19 mouse cellular contexts compared by ENCODE assay signal in the genomic region with DNA sequence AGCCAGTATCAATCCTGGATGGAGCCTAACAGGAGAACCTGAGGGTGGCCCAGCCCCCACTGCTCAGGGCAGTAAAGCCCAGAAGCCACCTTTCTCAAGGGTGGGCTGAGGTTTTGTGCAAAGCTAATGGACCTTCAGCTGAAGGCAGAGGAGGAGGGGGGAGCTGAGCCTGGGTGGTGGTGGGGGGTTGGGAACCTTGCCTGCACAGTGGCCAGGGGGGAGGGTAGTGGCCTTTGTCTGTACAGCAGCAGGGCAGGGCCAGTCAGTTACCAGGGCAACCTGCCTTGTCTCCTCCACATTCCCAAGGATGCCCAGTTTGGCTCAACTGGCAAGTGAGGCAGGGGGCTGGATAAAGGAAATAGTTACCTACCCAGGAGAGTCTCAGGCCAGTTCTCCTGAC. TPM values are rescaled to one million over a fixed set of nuclear protein-coding genes. Genes with fewer than 3 reads are reported as not detected.
DNase-seq lines count a peak whose midpoint lies in the region; ATAC-seq and TF ChIP-seq lines count a peak whose summit lies in the region.
"Had no signal": no experiment of that assay in that cellular context is flagged by ENCODE, and none has a peak within 500 bp of the region (broad histone marks: within the 10 kb centered on the region; RNA-seq: fewer than 3 reads in every experiment).

No protein-coding gene starts in this region.

- intact Hi-C loops in heart, postnatal 14 days (cut with DNase I): no loop called here

- H3K36me3 ChIP-seq in forebrain, embryonic 13.5 days (ENCODE audit: poor library complexity, severe bottlenecking): peaks cover 41% of the 10 kb centered on the region
- H3K36me3 ChIP-seq in hindbrain, postnatal 0 days (ENCODE audit: insufficient read depth, low read length): peaks cover 35% of the 10 kb centered on the region
- H3K36me3 ChIP-seq in myocyte (ENCODE audit: control insufficient read depth, insufficient read depth): peaks cover 16% of the 10 kb centered on the region

- no peaks in the 10 kb centered on the region for H3K9me3 ChIP-seq in forebrain, embryonic 13.5 days (replicated peaks)
- H3K9me3 ChIP-seq in hindbrain, postnatal 0 days (ENCODE audit: low read length): no peaks in the 10 kb centered on the region
- H3K9me3 ChIP-seq: limb, embryonic 13.5 days had no signal

- no peak for TF ChIP-seq CTCF in hindbrain, postnatal 0 days (IDR thresholded peaks at IDR 0.05; ENCODE audit: low read depth)

- H3ac ChIP-seq in myocyte (ENCODE audit: control insufficient read depth, insufficient read length): no peak overlapping the region

- peak overlapping the region; percentile 16; the same call in 1 of the 2 replicates for H3K4me2 ChIP-seq in forebrain, embryonic 13.5 days
- H3K4me2 ChIP-seq in hindbrain, postnatal 0 days (ENCODE audit: low read depth, low read length): no peak overlapping the region
- no peak overlapping the region for H3K4me2 ChIP-seq in myocyte (ENCODE audit: low read depth)
- H3K4me2 ChIP-seq: limb, embryonic 13.5 days had no signal

- peak; percentile 22; the same call in 1 of the 2 replicates for ATAC-seq in forebrain, embryonic 13.5 days
- peak; percentile 27; the same call in 1 of the 2 replicates for ATAC-seq in hindbrain, postnatal 0 days
- ATAC-seq: inflammation-experienced regulatory T-cells, adult 6 months; liver, postnatal 0 days had no signal

- H3K4me1 ChIP-seq in forebrain, embryonic 13.5 days: peaks cover 36% of the 10 kb centered on the region
- H3K4me1 ChIP-seq in hindbrain, postnatal 0 days (ENCODE audit: insufficient read depth, low read length): peaks cover 16% of the 10 kb centered on the region; the same call in 1 of the 2 replicates

- no peak overlapping the region for H3K4me3 ChIP-seq in forebrain, embryonic 13.5 days
- H3K4me3 ChIP-seq in hindbrain, postnatal 0 days (ENCODE audit: low read length): no peak overlapping the region
- no peak overlapping the region for H3K4me3 ChIP-seq in myocyte
- H3K4me3 ChIP-seq: erythroblast, embryonic 14.5 days; limb, embryonic 13.5 days had no signal

- peak overlapping the region; percentile 53 for H3K27ac ChIP-seq in forebrain, embryonic 13.5 days
- no peak overlapping the region for H3K27ac ChIP-seq in hindbrain, postnatal 0 days
- H3K27ac ChIP-seq: kidney, postnatal 0 days; limb, embryonic 13.5 days; macrophage had no signal

- no peaks in the 10 kb centered on the region for H3K79me2 ChIP-seq in myocyte (ENCODE audit: control insufficient read depth, insufficient read depth)

- peak; percentile 78 for DNase-seq in embryo, embryonic 10 days (ENCODE audit: low spot score)
- DNase-seq in hindbrain, postnatal 0 days (ENCODE audit: low spot score): peak; percentile 32
- no peak for DNase-seq in layer of hippocampus, postnatal 36 days
- no peak for DNase-seq in B cell, adult 2 months
- DNase-seq in layer of hippocampus, postnatal 10 days (ENCODE audit: low spot score in 2 of 2): no peak
- DNase-seq in heart, postnatal 14 days: no peak
- DNase-seq: adrenal gland, postnatal 10 days; gastrocnemius, postnatal 14 days; layer of hippocampus, adult 9-11 months; liver, postnatal 0 days; right cerebral cortex, postnatal 25 days; thymus, postnatal 36 days had no signal

- H3K27me3 ChIP-seq in forebrain, embryonic 13.5 days: no peaks in the 10 kb centered on the region
- H3K27me3 ChIP-seq in hindbrain, postnatal 0 days (ENCODE audit: insufficient read depth, low read length): no peaks in the 10 kb centered on the region
- H3K27me3 ChIP-seq in myocyte (ENCODE audit: control insufficient read depth, insufficient read depth, insufficient read length): no peaks in the 10 kb centered on the region

- no peak for TF ChIP-seq POLR2A in myocyte (IDR thresholded peaks at IDR 0.05; ENCODE audit: insufficient read length, low read depth)

- H3K9ac ChIP-seq in forebrain, embryonic 13.5 days: peak overlapping the region; percentile 14; the same call in 1 of the 2 replicates
- no peak overlapping the region for H3K9ac ChIP-seq in hindbrain, postnatal 0 days (replicated peaks; ENCODE audit: low read length)
- H3K9ac ChIP-seq: limb, embryonic 13.5 days; liver, postnatal 0 days had no signal

TF ChIP-seq in myocyte, 11 proteins besides CTCF, POLR2A, EP300 and RAD21:
- TF ChIP-seq USF1 (IDR thresholded peaks at IDR 0.05; ENCODE audit: low read depth): no peak
- TF ChIP-seq SRF (IDR thresholded peaks at IDR 0.05; ENCODE audit: control insufficient read depth, insufficient read length, low read depth): no peak
- TF ChIP-seq POLR2AphosphoS2 (IDR thresholded peaks at IDR 0.05; ENCODE audit: insufficient read length, low read depth): peak; percentile 64

RNA-seq across cellular contexts. Expression of gene Mapk11, which starts 2.9 kb away (rescaled TPM):
- 43.0 and 45.5 TPM in 2 replicates for polyA plus RNA-seq in forebrain, embryonic 13.5 days (2015; fragmentation: Nextera tagmentation; extraction: Ambion mirVana)
- total RNA-seq in hindbrain, postnatal 0 days (2014; rRNA removed): 19.7 and 30.6 TPM in 2 replicates
- polyA plus RNA-seq in hindbrain, postnatal 0 days (2015; fragmentation: Nextera tagmentation; extraction: Ambion mirVana): 15.8 and 17.8 TPM in 2 replicates
- polyA plus RNA-seq in myocyte (2012; fragmentation: generic; extraction: Trizol): 9.1 TPM
- 10 to 100 TPM; 21.9 to 22.8 TPM for total RNA-seq in layer of hippocampus, postnatal 36 days (2021)
- 10 to 100 TPM; 18.4 to 25.3 TPM for total RNA-seq in layer of hippocampus, postnatal 10 days (2021)
- total RNA-seq in heart, postnatal 14 days (2021): 1 to 10 TPM; 2.3 to 3.7 TPM
- polyA plus RNA-seq: erythroblast, embryonic 14.5 days had no signal

RNA-seq across cellular contexts. Expression of gene Mapk12, which starts 11.8 kb away (rescaled TPM):
- polyA plus RNA-seq in forebrain, embryonic 13.5 days (2015; fragmentation: Nextera tagmentation; extraction: Ambion mirVana): 9.1 and 11.7 TPM in 2 replicates
- 3.3 and 4.8 TPM in 2 replicates for total RNA-seq in hindbrain, postnatal 0 days (2014; rRNA removed)
- polyA plus RNA-seq in hindbrain, postnatal 0 days (2015; fragmentation: Nextera tagmentation; extraction: Ambion mirVana): 2.6 and 5.1 TPM in 2 replicates
- polyA plus RNA-seq in myocyte (2012; fragmentation: generic; extraction: Trizol): 35.0 TPM
- total RNA-seq in layer of hippocampus, postnatal 36 days (2021): 1 to 10 TPM; 3.1 to 4.7 TPM
- 1 to 10 TPM; 4.0 to 5.5 TPM for total RNA-seq in layer of hippocampus, postnatal 10 days (2021)
- total RNA-seq in heart, postnatal 14 days (2021): 10 to 100 TPM; 16.8 to 18.7 TPM

RNA-seq across cellular contexts. Expression of gene Hdac10, which starts 23.8 kb away (rescaled TPM):
- 22.3 and 25.4 TPM in 2 replicates for polyA plus RNA-seq in forebrain, embryonic 13.5 days (2015; fragmentation: Nextera tagmentation; extraction: Ambion mirVana)
- 23.5 and 27.1 TPM in 2 replicates for total RNA-seq in hindbrain, postnatal 0 days (2014; rRNA removed)
- 19.0 and 19.8 TPM in 2 replicates for polyA plus RNA-seq in hindbrain, postnatal 0 days (2015; fragmentation: Nextera tagmentation; extraction: Ambion mirVana)
- polyA plus RNA-seq in myocyte (2012; fragmentation: generic; extraction: Trizol): 11.7 TPM
- 10 to 100 TPM; 14.3 to 14.7 TPM for total RNA-seq in layer of hippocampus, postnatal 36 days (2021)
- total RNA-seq in layer of hippocampus, postnatal 10 days (2021): 10 to 100 TPM; 17.2 to 19.4 TPM
- total RNA-seq in heart, postnatal 14 days (2021): 1 to 10 TPM; 7.2 to 8.4 TPM

RNA-seq across cellular contexts. Expression of gene Plxnb2, which starts 28.3 kb away (rescaled TPM):
- 101 and 130 TPM in 2 replicates for polyA plus RNA-seq in forebrain, embryonic 13.5 days (2015; fragmentation: Nextera tagmentation; extraction: Ambion mirVana)
- total RNA-seq in hindbrain, postnatal 0 days (2014; rRNA removed): 239 and 274 TPM in 2 replicates
- 64.1 and 64.7 TPM in 2 replicates for polyA plus RNA-seq in hindbrain, postnatal 0 days (2015; fragmentation: Nextera tagmentation; extraction: Ambion mirVana)
- polyA plus RNA-seq in myocyte (2012; fragmentation: generic; extraction: Trizol): 278 TPM
- total RNA-seq in layer of hippocampus, postnatal 36 days (2021): 10 to 100 TPM; 51.0 to 58.7 TPM
- total RNA-seq in layer of hippocampus, postnatal 10 days (2021): 10 to 100 TPM; 65.4 to 78.2 TPM
- 100 to 1,000 TPM in 1 of 2 experiments, 10 to 100 TPM in 1; 98.2 to 101 TPM for total RNA-seq in heart, postnatal 14 days (2021)

RNA-seq across cellular contexts. Expression of gene Tubgcp6, which starts 29.4 kb away (rescaled TPM):
- 16.8 and 19.8 TPM in 2 replicates for polyA plus RNA-seq in forebrain, embryonic 13.5 days (2015; fragmentation: Nextera tagmentation; extraction: Ambion mirVana)
- total RNA-seq in hindbrain, postnatal 0 days (2014; rRNA removed): 50.0 and 54.7 TPM in 2 replicates
- 10.6 and 11.5 TPM in 2 replicates for polyA plus RNA-seq in hindbrain, postnatal 0 days (2015; fragmentation: Nextera tagmentation; extraction: Ambion mirVana)
- polyA plus RNA-seq in myocyte (2012; fragmentation: generic; extraction: Trizol): 15.0 TPM
- 10 to 100 TPM; 28.4 to 35.3 TPM for total RNA-seq in layer of hippocampus, postnatal 36 days (2021)
- total RNA-seq in layer of hippocampus, postnatal 10 days (2021): 10 to 100 TPM; 26.5 to 30.0 TPM
- 10 to 100 TPM; 12.0 to 12.7 TPM for total RNA-seq in heart, postnatal 14 days (2021)

Comparison
In these comparisons a context has a peak if more than half of its experiments do, and no peak if none do; other contexts are left out.
1. DNase-seq: peak in embryo, embryonic 10 days (single experiment) and hindbrain, postnatal 0 days (single experiment); none in layer of hippocampus, postnatal 36 days (0 of 2), B cell, adult 2 months (0 of 2), layer of hippocampus, postnatal 10 days (0 of 2) and heart, postnatal 14 days (0 of 2).